Mouse (Mus musculus): ENCODE results near the gene Alpl.

GRCm38 (mm10) chr4:137807301-137807851 is 11.2 kb upstream of the Alpl start:
- TF ChIP-seq EP300 (optimal IDR thresholded peaks at IDR 0.05): no peak
- no peak for TF ChIP-seq CTCF (IDR thresholded peaks at IDR 0.05; ENCODE audit: low read depth)
